ENCODE assay signal across 22 mouse cellular contexts in the genomic region with DNA sequence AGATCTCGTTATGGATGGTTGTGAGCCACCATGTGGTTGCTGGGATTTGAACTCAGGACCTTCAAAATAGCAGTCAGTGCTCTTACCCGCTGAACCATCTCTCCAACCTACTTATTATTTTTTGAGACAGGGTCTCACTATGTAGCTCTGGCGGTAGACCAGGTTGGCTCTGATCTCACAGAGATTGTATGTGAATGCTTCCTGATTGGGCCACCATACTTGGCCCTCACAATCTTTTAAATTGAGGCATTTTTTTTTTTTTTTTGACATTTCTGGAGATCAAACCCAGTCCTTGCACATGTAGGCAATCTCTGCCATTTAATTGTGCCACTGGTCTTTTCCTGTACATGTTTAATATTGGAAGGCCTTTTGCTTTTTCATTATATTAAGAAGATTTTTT. TPM values are rescaled to one million over a fixed set of nuclear protein-coding genes. Genes with fewer than 3 reads are reported as not detected.
A peak's percentile ranks its signal among the peaks of the same experiment; 100 is the strongest.
DNase-seq lines count a peak whose midpoint lies in the region; ATAC-seq and TF ChIP-seq lines count a peak whose summit lies in the region.
"Had no signal": no experiment of that assay in that cellular context is flagged by ENCODE, and none has a peak within 500 bp of the region (broad histone marks: within the 10 kb centered on the region; RNA-seq: fewer than 3 reads in every experiment).

No protein-coding gene starts in this region.

- peak; percentile 26; the same call in 1 of the 2 replicates for ATAC-seq in forebrain, embryonic 16.5 days
- no peak for ATAC-seq in lung, postnatal 0 days
- no peak for ATAC-seq in heart, embryonic 11.5 days (replicated peaks; ENCODE audit: insufficient number of reproducible peaks, low FRiP score, low TSS enrichment)
- ATAC-seq: CD4-positive, CD25-positive, alpha-beta regulatory T cell, adult 4 months; inflammation-experienced regulatory T-cells, adult 6 months; midbrain, embryonic 16.5 days had no signal

- H3K36me3 ChIP-seq in forebrain, embryonic 16.5 days (ENCODE audit: control insufficient read depth, insufficient read depth): peaks cover under 1% of the 10 kb centered on the region; the same call in 1 of the 2 replicates
- H3K36me3 ChIP-seq in forebrain, embryonic 10.5 days (replicated peaks): peaks cover 81% of the 10 kb centered on the region
- H3K36me3 ChIP-seq in lung, postnatal 0 days (ENCODE audit: insufficient read depth, low read length): peaks cover under 1% of the 10 kb centered on the region; the same call in 1 of the 2 replicates
- H3K36me3 ChIP-seq in heart, embryonic 11.5 days (ENCODE audit: control insufficient read depth, insufficient read depth, low read length): peaks cover 4% of the 10 kb centered on the region; the same call in 1 of the 2 replicates

- H3K27ac ChIP-seq in forebrain, embryonic 16.5 days (ENCODE audit: low read length): peak overlapping the region; percentile 36; the same call in 1 of the 2 replicates
- H3K27ac ChIP-seq in forebrain, embryonic 10.5 days: no peak overlapping the region
- no peak overlapping the region for H3K27ac ChIP-seq in lung, postnatal 0 days (ENCODE audit: low read length)
- no peak overlapping the region for H3K27ac ChIP-seq in heart, embryonic 11.5 days (ENCODE audit: low read depth, low read length)
- H3K27ac ChIP-seq: embryonic facial prominence, embryonic 13.5 days; hindbrain, embryonic 10.5 days; hindbrain, embryonic 15.5 days; left cerebral cortex, adult 2 months; limb, embryonic 12.5 days; liver, embryonic 15.5 days; neural tube, embryonic 13.5 days had no signal

- TF ChIP-seq CTCF in lung, postnatal 0 days (IDR thresholded peaks at IDR 0.05): 0 out of 2 replicates have a peak, but pooled peaks have one; percentile 2

- no peaks in the 10 kb centered on the region for H3K27me3 ChIP-seq in forebrain, embryonic 16.5 days (replicated peaks; ENCODE audit: control insufficient read depth, insufficient read depth, low read length)
- H3K27me3 ChIP-seq in forebrain, embryonic 10.5 days (ENCODE audit: poor library complexity, severe bottlenecking): no peaks in the 10 kb centered on the region
- no peaks in the 10 kb centered on the region for H3K27me3 ChIP-seq in lung, postnatal 0 days (replicated peaks; ENCODE audit: insufficient read depth, low read length)
- H3K27me3 ChIP-seq in heart, embryonic 11.5 days (ENCODE audit: control insufficient read depth, insufficient read depth, low read length): no peaks in the 10 kb centered on the region
- H3K27me3 ChIP-seq: embryonic facial prominence, embryonic 13.5 days; hindbrain, embryonic 15.5 days; limb, embryonic 12.5 days; liver, embryonic 15.5 days; neural tube, embryonic 13.5 days had no signal

- H3K4me3 ChIP-seq in forebrain, embryonic 16.5 days (replicated peaks; ENCODE audit: low read length): no peak overlapping the region
- no peak overlapping the region for H3K4me3 ChIP-seq in forebrain, embryonic 10.5 days
- H3K4me3 ChIP-seq in lung, postnatal 0 days (ENCODE audit: low read depth, low read length): no peak overlapping the region
- no peak overlapping the region for H3K4me3 ChIP-seq in heart, embryonic 11.5 days (ENCODE audit: low read depth, low read length)
- H3K4me3 ChIP-seq: embryonic facial prominence, embryonic 13.5 days; gastrocnemius, adult 2 months; hindbrain, embryonic 10.5 days; hindbrain, embryonic 15.5 days; left cerebral cortex, adult 2 months; limb, embryonic 12.5 days; liver, embryonic 15.5 days; neural tube, embryonic 13.5 days had no signal

- H3K9me3 ChIP-seq in forebrain, embryonic 16.5 days (ENCODE audit: control insufficient read depth, low read length): no peaks in the 10 kb centered on the region
- no peaks in the 10 kb centered on the region for H3K9me3 ChIP-seq in forebrain, embryonic 10.5 days
- no peaks in the 10 kb centered on the region for H3K9me3 ChIP-seq in lung, postnatal 0 days (ENCODE audit: low read length)
- no peaks in the 10 kb centered on the region for H3K9me3 ChIP-seq in heart, embryonic 11.5 days (replicated peaks; ENCODE audit: control insufficient read depth, low read length)
- H3K9me3 ChIP-seq: embryonic facial prominence, embryonic 13.5 days; hindbrain, embryonic 10.5 days; hindbrain, embryonic 15.5 days; limb, embryonic 12.5 days; liver, embryonic 15.5 days; neural tube, embryonic 13.5 days had no signal

- H3K4me1 ChIP-seq in forebrain, embryonic 16.5 days (replicated peaks; ENCODE audit: control insufficient read depth, insufficient read depth, low read length): peaks cover 9% of the 10 kb centered on the region
- H3K4me1 ChIP-seq in forebrain, embryonic 10.5 days: peaks cover 8% of the 10 kb centered on the region
- H3K4me1 ChIP-seq in lung, postnatal 0 days (ENCODE audit: insufficient read depth, low read depth, low read length): no peaks in the 10 kb centered on the region
- H3K4me1 ChIP-seq in heart, embryonic 11.5 days (ENCODE audit: control insufficient read depth, insufficient read depth, low read length): no peaks in the 10 kb centered on the region
- H3K4me1 ChIP-seq: embryonic facial prominence, embryonic 13.5 days; hindbrain, embryonic 10.5 days; limb, embryonic 12.5 days had no signal

- no peak overlapping the region for H3K9ac ChIP-seq in forebrain, embryonic 16.5 days (replicated peaks; ENCODE audit: low read depth, low read length)
- no peak overlapping the region for H3K9ac ChIP-seq in lung, postnatal 0 days (replicated peaks; ENCODE audit: low read depth)
- H3K9ac ChIP-seq in heart, embryonic 11.5 days (ENCODE audit: low read depth, low read length): no peak overlapping the region
- H3K9ac ChIP-seq: embryonic facial prominence, embryonic 13.5 days; hindbrain, embryonic 15.5 days; limb, embryonic 12.5 days; liver, embryonic 15.5 days; lung, embryonic 14.5 days; neural tube, embryonic 13.5 days had no signal

- no peak for TF ChIP-seq EP300 in lung, postnatal 0 days (IDR thresholded peaks at IDR 0.05)

- WGBS in forebrain, embryonic 16.5 days: 75% methylated on average over 3 of the region's 3 CpGs
- WGBS in forebrain, embryonic 10.5 days: 95% methylated on average over 3 of the region's 3 CpGs
- WGBS in lung, postnatal 0 days: 92% methylated on average over 3 of the region's 3 CpGs
- 88% methylated on average over 3 of the region's 3 CpGs for WGBS in heart, embryonic 11.5 days (ENCODE audit: insufficient replicate concordance)

- no peak overlapping the region for H3K4me2 ChIP-seq in forebrain, embryonic 16.5 days (ENCODE audit: low read length)
- no peak overlapping the region for H3K4me2 ChIP-seq in lung, postnatal 0 days (replicated peaks; ENCODE audit: low read depth, low read length)
- no peak overlapping the region for H3K4me2 ChIP-seq in heart, embryonic 11.5 days
- H3K4me2 ChIP-seq: embryonic facial prominence, embryonic 13.5 days; hindbrain, embryonic 15.5 days; limb, embryonic 12.5 days; liver, embryonic 15.5 days; lung, embryonic 14.5 days; midbrain, embryonic 11.5 days; neural tube, embryonic 13.5 days had no signal

- DNase-seq in forebrain, embryonic 10.5 days (ENCODE audit: extremely low spot score, low spot score): no peak
- DNase-seq in lung, postnatal 0 days (ENCODE audit: low spot score): no peak
- DNase-seq in lung, postnatal 36 days: no peak
- peak; percentile 46 for DNase-seq in cerebellum, adult 8-10 months
- peak; percentile 21 to 42 for DNase-seq in cerebellum, postnatal 36 days
- no peak for DNase-seq in testis, postnatal 14 days (ENCODE audit: low spot score)
- DNase-seq: kidney, adult 18-20 months; lung, embryonic 14.5 days had no signal

RNA-seq across cellular contexts. Expression of gene Ppm1d, which starts 17.7 kb away (rescaled TPM):
- 21.4 and 23.4 TPM in 2 replicates for polyA plus RNA-seq in forebrain, embryonic 16.5 days (2015; fragmentation: Nextera tagmentation; extraction: Ambion mirVana)
- polyA plus RNA-seq in forebrain, embryonic 10.5 days (2016; fragmentation: Nextera tagmentation; extraction: Ambion mirVana): 20.6 and 20.9 TPM in 2 replicates
- polyA plus RNA-seq in lung, postnatal 0 days (2015; fragmentation: Nextera tagmentation; extraction: Ambion mirVana): 12.6 and 13.3 TPM in 2 replicates
- 15.6 and 16.0 TPM in 2 replicates for polyA plus RNA-seq in heart, embryonic 11.5 days (2014; fragmentation: Nextera tagmentation; extraction: Ambion mirVana)

RNA-seq across cellular contexts. Expression of gene Bcas3, which starts 24.2 kb away (rescaled TPM):
- 30.0 and 31.9 TPM in 2 replicates for polyA plus RNA-seq in forebrain, embryonic 16.5 days (2015; fragmentation: Nextera tagmentation; extraction: Ambion mirVana)
- 18.7 and 19.6 TPM in 2 replicates for polyA plus RNA-seq in forebrain, embryonic 10.5 days (2016; fragmentation: Nextera tagmentation; extraction: Ambion mirVana)
- polyA plus RNA-seq in lung, postnatal 0 days (2015; fragmentation: Nextera tagmentation; extraction: Ambion mirVana): 26.0 and 31.0 TPM in 2 replicates
- polyA plus RNA-seq in heart, embryonic 11.5 days (2014; fragmentation: Nextera tagmentation; extraction: Ambion mirVana): 22.1 and 22.8 TPM in 2 replicates

Comparison
In these comparisons a context has a peak if more than half of its experiments do, and no peak if none do; other contexts are left out.
1. DNase-seq: peak in cerebellum, adult 8-10 months (single experiment) and cerebellum, postnatal 36 days (2 of 2); none in forebrain, embryonic 10.5 days (single experiment), lung, postnatal 0 days (single experiment), lung, postnatal 36 days (single experiment) and testis, postnatal 14 days (single experiment).